Mouse (Mus musculus) ES-E14 (cell line): ENCODE measurements at regions not wholly inside any gene's neighbourhood (a gene's known extent, or its start where the extent isn't known, plus 50 kb on each side); places are given as distances from the start of the nearest gene placed in this dataset.

Experiments used
- DNase-seq: peaks from one replicate; pipeline ENCODE4 v3.0.0-alpha.2; 2013; ENCODE audit warnings: low read depth, low spot score
- H3K27ac ChIP-seq: 2 replicates; pipeline ENCODE4 v1.5.1; 2012; ENCODE audit warnings: low read depth, mild to moderate bottlenecking, low read length, moderate library complexity, mixed read lengths; ENCODE audit not compliant: poor library complexity, insufficient read depth, severe bottlenecking
- H3K36me3 ChIP-seq: 2 replicates; pipeline ENCODE4 v1.6.1; 2012; ENCODE audit warnings: mild to moderate bottlenecking, low read length, moderate library complexity, mixed read lengths; ENCODE audit not compliant: control insufficient read depth, poor library complexity, insufficient read depth, severe bottlenecking
- H3K4me1 ChIP-seq, 2 experiments: fragments of 150-350 bp in 1 of 2; sonication (generic) in 1 of 2; 2 replicates each; pipeline ENCODE4 v1.6.1; 2012; ENCODE audit warnings: low read length in 2 of 2, mild to moderate bottlenecking in 1 of 2, mixed read lengths in 1 of 2; ENCODE audit not compliant: control insufficient read depth in 2 of 2, insufficient read depth in 2 of 2, poor library complexity in 1 of 2
- H3K4me3 ChIP-seq, 2 experiments: fragments of 150-350 bp in 1 of 2; sonication (generic) in 1 of 2; 2 replicates each; pipeline ENCODE4 v1.5.1; 2012; ENCODE audit warnings: low read length in 2 of 2, low read depth in 1 of 2, mild to moderate bottlenecking in 1 of 2, mixed read lengths in 1 of 2; ENCODE audit not compliant: insufficient read depth in 1 of 2, poor library complexity in 1 of 2, severe bottlenecking in 1 of 2
- H3K9ac ChIP-seq: 2 replicates; pipeline ENCODE4 v1.6.1; 2012; ENCODE audit warnings: low read depth, mild to moderate bottlenecking, low read length, mixed read lengths; ENCODE audit not compliant: poor library complexity, insufficient read depth, severe bottlenecking
- H3K9me3 ChIP-seq: fragments of 150-350 bp; sonication (generic); 2 replicates; pipeline ENCODE4 v1.6.1; 2012; ENCODE audit warnings: low read depth, mild to moderate bottlenecking, low read length; ENCODE audit not compliant: control insufficient read depth, insufficient read depth
- CHD2 ChIP-seq: IDR thresholded peaks from 2 replicates; pipeline ENCODE4 v1.6.1; 2014; ENCODE audit warnings: mild to moderate bottlenecking, low read depth, low read length, inconsistent platforms
- HCFC1 ChIP-seq: IDR thresholded peaks from 2 replicates; pipeline ENCODE4 v1.6.1; 2012; ENCODE audit warnings: low read length, inconsistent platforms, borderline replicate concordance; ENCODE audit not compliant: insufficient read depth
- MAFK ChIP-seq: IDR thresholded peaks from 2 replicates; pipeline ENCODE4 v1.6.1; 2014; ENCODE audit warnings: mild to moderate bottlenecking, low read depth, low read length, inconsistent platforms; ENCODE audit not compliant: insufficient read depth
- ZC3H11A ChIP-seq: IDR thresholded peaks from 2 replicates; pipeline ENCODE4 v1.6.1; 2012; ENCODE audit warnings: low read depth, mild to moderate bottlenecking, inconsistent platforms, low read length, borderline replicate concordance
- ZNF384 ChIP-seq: IDR thresholded peaks from 2 replicates; pipeline ENCODE4 v1.6.1; 2012; ENCODE audit warnings: low read depth, low read length, inconsistent platforms
- in situ Hi-C, 2 experiments: fragments of 600-800 bp; cut with MboI; formaldehyde crosslinking; loops; one replicate each; pipeline ENCODE4 v1.15.1; 2025; ENCODE audit warnings: low sequenced_read_pairs in 2 of 2, inconsistent platforms in 1 of 2; ENCODE audit not compliant: unreplicated experiment in 2 of 2

DNA sequence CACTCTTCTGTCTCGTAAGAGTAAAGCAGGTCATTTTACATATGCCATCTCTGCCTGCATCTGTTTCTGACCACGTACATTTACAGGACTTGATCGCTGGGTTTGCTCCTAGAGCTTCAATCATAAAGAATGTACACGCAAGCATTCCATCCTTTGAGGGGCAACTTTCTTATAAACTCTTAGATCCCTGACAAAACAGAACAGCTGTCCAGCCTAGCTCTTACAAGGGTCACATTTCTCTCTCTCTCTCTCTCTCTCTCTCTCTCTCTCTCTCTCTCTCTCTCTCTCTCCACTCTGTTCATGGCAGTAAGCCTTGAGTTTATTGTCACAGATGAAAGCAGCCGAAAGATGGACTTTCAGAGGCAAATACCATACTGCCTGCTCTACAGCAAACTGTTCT lies 67.6 kb upstream of the Fat1 start:
- in situ Hi-C loops: no loop called here
- no peak overlapping the region for H3K4me3 ChIP-seq
- no peaks in the 10 kb centered on the region for H3K36me3 ChIP-seq
- H3K9me3 ChIP-seq: no peaks in the 10 kb centered on the region
- no peaks in the 10 kb centered on the region for H3K4me1 ChIP-seq
- no peak for DNase-seq
- H3K9ac ChIP-seq: no peak overlapping the region
- H3K27ac ChIP-seq: no peak overlapping the region
- TF ChIP-seq HCFC1: no peak
- TF ChIP-seq CHD2: no peak
- no peak for TF ChIP-seq ZC3H11A
- no peak for TF ChIP-seq ZNF384
- TF ChIP-seq MAFK: no peak

DNA sequence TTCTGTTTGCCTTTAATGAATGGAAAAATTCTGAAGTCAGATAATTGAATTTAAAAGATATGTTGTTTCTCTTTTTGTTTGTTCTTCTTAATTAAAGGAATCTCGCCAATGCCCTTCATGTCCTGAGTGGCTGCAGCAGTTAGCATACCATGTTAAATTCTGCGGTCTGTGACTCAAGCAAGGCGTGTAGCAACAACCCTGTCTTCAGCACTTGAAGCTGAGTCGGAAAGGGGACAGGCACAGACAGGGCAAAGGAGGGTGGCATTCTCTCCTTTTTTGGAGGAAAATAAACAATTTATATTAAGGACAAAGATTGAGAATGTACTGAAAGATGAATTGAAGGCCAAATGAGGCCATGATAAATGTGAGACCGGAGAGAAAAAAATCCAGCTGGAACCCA lies 58.2 kb upstream of the Fat1 start:
- TF ChIP-seq ZNF384 (no peak), ZC3H11A (no peak), CHD2 (no peak), HCFC1 (no peak), MAFK (no peak)
- H3K36me3 ChIP-seq: no peaks in the 10 kb centered on the region
- H3K4me1 ChIP-seq: no peaks in the 10 kb centered on the region
- no peak overlapping the region for H3K27ac ChIP-seq
- no peak overlapping the region for H3K4me3 ChIP-seq
- no peaks in the 10 kb centered on the region for H3K9me3 ChIP-seq
- in situ Hi-C loops: no loop called here
- no peak overlapping the region for H3K9ac ChIP-seq
- no peak for DNase-seq

DNA sequence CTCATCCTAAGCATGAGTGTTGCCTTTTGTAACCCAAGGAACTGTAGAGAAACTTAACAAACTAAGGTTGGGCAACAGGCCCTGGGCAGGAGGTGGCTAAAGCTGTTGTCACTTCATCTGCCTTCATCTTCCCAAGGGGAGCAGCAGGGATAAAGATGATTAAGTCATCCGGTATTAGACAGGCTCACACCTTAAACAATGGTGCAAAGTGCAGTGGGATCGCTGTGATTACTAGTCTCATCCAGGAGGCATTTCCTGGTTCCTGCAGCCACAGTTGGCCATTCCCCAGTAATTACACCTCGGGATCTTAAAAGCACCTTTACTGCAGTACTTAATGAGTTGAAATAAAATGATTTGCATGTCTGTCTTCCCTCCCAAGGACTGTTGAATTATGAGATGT lies 57.0 kb upstream of the Fat1 start:
- Histone ChIP-seq H3K36me3 (no peaks in the 10 kb centered on the region), H3K27ac (no peak overlapping the region), H3K4me1 (no peaks in the 10 kb centered on the region), H3K9me3 (no peaks in the 10 kb centered on the region), H3K9ac (no peak overlapping the region), H3K4me3 (no peak overlapping the region)
- no peak for DNase-seq
- in situ Hi-C loops: no loop called here
- no peak for TF ChIP-seq ZNF384
- no peak for TF ChIP-seq MAFK
- no peak for TF ChIP-seq CHD2
- TF ChIP-seq HCFC1: no peak
- no peak for TF ChIP-seq ZC3H11A

DNA sequence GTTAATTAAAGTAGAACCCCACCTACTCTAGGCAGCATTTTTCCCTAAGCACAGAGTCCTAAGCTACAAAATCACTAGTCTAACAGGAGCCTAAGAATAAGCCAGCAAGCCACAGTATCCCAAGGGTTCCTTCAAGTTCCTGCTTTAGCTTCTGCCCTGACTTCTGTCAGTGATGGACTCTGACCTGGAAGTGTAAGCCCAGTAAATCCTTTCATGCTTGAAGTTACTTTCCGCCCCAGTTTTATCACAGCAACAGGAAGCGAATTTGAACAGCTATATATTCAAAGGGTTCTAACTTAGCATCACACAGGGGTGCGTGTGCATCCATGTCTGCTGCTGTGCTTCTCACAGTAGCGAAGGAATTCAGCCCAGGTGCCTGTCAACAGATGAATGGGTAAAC lies 56.1 kb upstream of the Fat1 start:
- no peaks in the 10 kb centered on the region for H3K36me3 ChIP-seq
- no peak for DNase-seq
- no peak overlapping the region for H3K27ac ChIP-seq
- H3K9me3 ChIP-seq: no peaks in the 10 kb centered on the region
- no peak overlapping the region for H3K9ac ChIP-seq
- in situ Hi-C loops: no loop called here
- no peak for TF ChIP-seq MAFK
- TF ChIP-seq CHD2: no peak
- no peak for TF ChIP-seq HCFC1
- no peak for TF ChIP-seq ZNF384
- no peak for TF ChIP-seq ZC3H11A
- H3K4me3 ChIP-seq: no peak overlapping the region
- H3K4me1 ChIP-seq: no peaks in the 10 kb centered on the region

DNA sequence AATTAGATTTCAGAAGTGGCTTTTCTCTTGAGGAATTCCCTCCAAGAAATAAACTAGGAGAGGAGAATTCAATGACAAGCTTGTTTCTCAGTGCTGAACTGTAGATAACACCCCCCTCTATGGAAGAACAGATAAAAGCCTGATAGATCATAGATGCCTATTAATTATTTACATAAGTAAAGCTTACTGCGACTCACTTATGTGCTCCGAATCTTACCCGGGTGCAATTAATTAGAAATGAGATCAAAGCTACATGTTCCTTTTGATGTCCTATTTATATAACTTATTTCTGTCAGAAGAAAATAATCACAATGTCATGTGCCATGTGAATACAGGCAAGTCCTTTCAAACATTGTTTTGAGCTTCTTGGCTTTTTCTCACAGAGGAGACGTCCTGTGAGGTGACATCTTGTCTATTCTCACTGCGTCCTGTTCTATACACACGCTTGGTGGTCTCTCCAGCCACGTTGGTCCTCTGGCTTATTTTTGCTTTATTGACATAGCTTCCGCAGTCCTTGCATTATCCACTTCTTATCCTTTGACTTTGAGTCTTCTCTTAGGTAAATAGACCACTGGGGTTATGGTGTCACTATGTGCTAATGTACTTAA lies 50.7 kb upstream of the Fat1 start:
- no peak for DNase-seq
- no peak overlapping the region for H3K27ac ChIP-seq
- no peak overlapping the region for H3K4me3 ChIP-seq
- H3K36me3 ChIP-seq: no peaks in the 10 kb centered on the region
- no peak for TF ChIP-seq HCFC1
- TF ChIP-seq ZNF384: no peak
- TF ChIP-seq ZC3H11A: no peak
- TF ChIP-seq MAFK: no peak
- no peak for TF ChIP-seq CHD2
- in situ Hi-C loops: no loop called here
- no peaks in the 10 kb centered on the region for H3K9me3 ChIP-seq
- H3K9ac ChIP-seq: no peak overlapping the region
- no peaks in the 10 kb centered on the region for H3K4me1 ChIP-seq
